ENCODE assay signal across 8 mouse cellular contexts in genomic region chr6:48396686-48397085, GRCm38 (mm10). TPM values are rescaled to one million over a fixed set of nuclear protein-coding genes. Genes with fewer than 3 reads are reported as not detected.
A peak's percentile ranks its signal among the peaks of the same experiment; 100 is the strongest.
DNase-seq lines count a peak whose midpoint lies in the region; ATAC-seq and TF ChIP-seq lines count a peak whose summit lies in the region.

No protein-coding gene starts in this region.

- TF ChIP-seq POLR2A in kidney, adult 2 months (IDR thresholded peaks at IDR 0.05; ENCODE audit: low read depth, low read length) = no peak

- no peaks in the 10 kb centered on the region for H3K9me3 ChIP-seq in kidney, embryonic 14.5 days (ENCODE audit: control insufficient read depth, low read length)
- no peaks in the 10 kb centered on the region for H3K9me3 ChIP-seq in embryonic facial prominence, embryonic 13.5 days
- no peaks in the 10 kb centered on the region for H3K9me3 ChIP-seq in hindbrain, embryonic 10.5 days
- H3K9me3 ChIP-seq in midbrain, embryonic 14.5 days (ENCODE audit: control insufficient read depth, low read length) = no peaks in the 10 kb centered on the region

- H3K9ac ChIP-seq in kidney, embryonic 14.5 days (ENCODE audit: low read depth, low read length) = peak overlapping the region; percentile 83; the same call in 1 of the 2 replicates
- H3K9ac ChIP-seq in embryonic facial prominence, embryonic 13.5 days = peak overlapping the region; percentile 92
- H3K9ac ChIP-seq in midbrain, embryonic 14.5 days (replicated peaks; ENCODE audit: low read length) = peak overlapping the region; percentile 82

- 83% methylated on average over 1 of the region's 1 CpGs for WGBS in kidney, embryonic 14.5 days
- WGBS in embryonic facial prominence, embryonic 13.5 days = 96% methylated on average over 1 of the region's 1 CpGs
- WGBS in hindbrain, embryonic 10.5 days = 93% methylated on average over 1 of the region's 1 CpGs
- 94% methylated on average over 1 of the region's 1 CpGs for WGBS in midbrain, embryonic 14.5 days
- WGBS in kidney, adult 2 months = 98% methylated on average over 1 of the region's 1 CpGs

- DNase-seq in kidney, adult 11 months = no peak
- DNase-seq in hindbrain, embryonic 10.5 days (ENCODE audit: low spot score) = no peak
- DNase-seq in midbrain, embryonic 14.5 days = no peak
- no peak for DNase-seq in embryo, embryonic 9.5 days (ENCODE audit: extremely low spot score)
- no peak for DNase-seq in testis, postnatal 14 days (ENCODE audit: low spot score)
- DNase-seq in kidney, adult 2 months = no peak

- peaks cover 10% of the 10 kb centered on the region for H3K4me1 ChIP-seq in kidney, embryonic 14.5 days (ENCODE audit: control insufficient read depth, insufficient read depth, low read length)
- peaks cover 22% of the 10 kb centered on the region for H3K4me1 ChIP-seq in embryonic facial prominence, embryonic 13.5 days
- H3K4me1 ChIP-seq in hindbrain, embryonic 10.5 days (replicated peaks) = peaks cover 25% of the 10 kb centered on the region
- peaks cover 21% of the 10 kb centered on the region for H3K4me1 ChIP-seq in midbrain, embryonic 14.5 days (ENCODE audit: control insufficient read depth, insufficient read depth, low read length)
- peaks cover 10% of the 10 kb centered on the region; the same call in 1 of the 2 replicates for H3K4me1 ChIP-seq in kidney, adult 2 months (ENCODE audit: control insufficient read depth, insufficient read depth, low read length)

- no peak for ATAC-seq in kidney, embryonic 14.5 days (ENCODE audit: low FRiP score, low TSS enrichment)
- ATAC-seq in embryonic facial prominence, embryonic 13.5 days (ENCODE audit: insufficient number of reproducible peaks, insufficient read depth, low FRiP score, low TSS enrichment, low read depth) = no peak
- no peak for ATAC-seq in midbrain, embryonic 14.5 days (ENCODE audit: low FRiP score, low TSS enrichment)

- H3K27ac ChIP-seq in kidney, embryonic 14.5 days (ENCODE audit: low read depth, low read length) = no peak overlapping the region
- no peak overlapping the region for H3K27ac ChIP-seq in embryonic facial prominence, embryonic 13.5 days
- no peak overlapping the region for H3K27ac ChIP-seq in hindbrain, embryonic 10.5 days
- no peak overlapping the region for H3K27ac ChIP-seq in midbrain, embryonic 14.5 days (replicated peaks; ENCODE audit: low read depth, low read length)
- H3K27ac ChIP-seq in kidney, adult 2 months (ENCODE audit: insufficient read depth, low read depth, low read length) = no peak overlapping the region

- no peaks in the 10 kb centered on the region for H3K27me3 ChIP-seq in kidney, embryonic 14.5 days (ENCODE audit: control insufficient read depth, insufficient read depth, low read length)
- H3K27me3 ChIP-seq in embryonic facial prominence, embryonic 13.5 days = no peaks in the 10 kb centered on the region
- H3K27me3 ChIP-seq in hindbrain, embryonic 10.5 days (ENCODE audit: insufficient read depth, poor library complexity, severe bottlenecking) = peaks cover 6% of the 10 kb centered on the region; the same call in 1 of the 2 replicates
- H3K27me3 ChIP-seq in midbrain, embryonic 14.5 days (ENCODE audit: control insufficient read depth, insufficient read depth, low read length) = no peaks in the 10 kb centered on the region
- H3K27me3 ChIP-seq in kidney, adult 2 months (replicated peaks; ENCODE audit: control insufficient read depth, insufficient read depth, low read length) = no peaks in the 10 kb centered on the region

- H3K4me2 ChIP-seq in kidney, embryonic 14.5 days (replicated peaks; ENCODE audit: low read depth, low read length) = peak overlapping the region; percentile 84
- peak overlapping the region; percentile 79 for H3K4me2 ChIP-seq in embryonic facial prominence, embryonic 13.5 days
- peak overlapping the region; percentile 86 for H3K4me2 ChIP-seq in midbrain, embryonic 14.5 days (ENCODE audit: low read length)

- peak overlapping the region; percentile 63; the same call in 1 of the 2 replicates for H3K4me3 ChIP-seq in kidney, embryonic 14.5 days (ENCODE audit: low read length)
- peak overlapping the region; percentile 84 for H3K4me3 ChIP-seq in embryonic facial prominence, embryonic 13.5 days
- H3K4me3 ChIP-seq in hindbrain, embryonic 10.5 days = peak overlapping the region; percentile 89
- H3K4me3 ChIP-seq in midbrain, embryonic 14.5 days (replicated peaks; ENCODE audit: low read depth, low read length) = peak overlapping the region; percentile 75
- H3K4me3 ChIP-seq in kidney, adult 2 months (ENCODE audit: insufficient read depth, low read depth, low read length) = no peak overlapping the region

- TF ChIP-seq CTCF in kidney, adult 2 months (conservative IDR thresholded peaks at IDR 0.05; ENCODE audit: insufficient read depth, insufficient read length, low read depth, low read length) = no peak

- no peaks in the 10 kb centered on the region; the same call in 1 of the 2 replicates for H3K36me3 ChIP-seq in kidney, embryonic 14.5 days (ENCODE audit: control insufficient read depth, insufficient read depth, low read length)
- no peaks in the 10 kb centered on the region for H3K36me3 ChIP-seq in embryonic facial prominence, embryonic 13.5 days
- no peaks in the 10 kb centered on the region for H3K36me3 ChIP-seq in hindbrain, embryonic 10.5 days
- H3K36me3 ChIP-seq in midbrain, embryonic 14.5 days (ENCODE audit: control insufficient read depth, insufficient read depth, low read length) = no peaks in the 10 kb centered on the region
- H3K36me3 ChIP-seq in kidney, adult 2 months (ENCODE audit: control insufficient read depth, insufficient read depth, low read length) = no peaks in the 10 kb centered on the region

RNA-seq across cellular contexts. Expression of gene Krba1, which starts 1.3 kb away (rescaled TPM):
- 16.0 and 23.4 TPM in 2 replicates for polyA plus RNA-seq in kidney, embryonic 14.5 days (2014; fragmentation: Nextera tagmentation; extraction: Ambion mirVana)
- polyA plus RNA-seq in embryonic facial prominence, embryonic 13.5 days (2015; fragmentation: Nextera tagmentation; extraction: Ambion mirVana) = 25.8 and 28.0 TPM in 2 replicates
- polyA plus RNA-seq in hindbrain, embryonic 10.5 days (2016; fragmentation: Nextera tagmentation; extraction: Ambion mirVana) = 27.7 and 28.1 TPM in 2 replicates
- polyA plus RNA-seq in midbrain, embryonic 14.5 days (2014; fragmentation: Nextera tagmentation; extraction: Ambion mirVana) = 28.0 and 30.3 TPM in 2 replicates
- polyA plus RNA-seq in kidney, adult 2 months (2012; rRNA removed) = 16.7 and 22.1 TPM in 2 replicates

RNA-seq across cellular contexts. Expression of gene Zfp467, which starts 48.9 kb away (rescaled TPM):
- polyA plus RNA-seq in kidney, embryonic 14.5 days (2014; fragmentation: Nextera tagmentation; extraction: Ambion mirVana) = 27.8 and 31.4 TPM in 2 replicates
- polyA plus RNA-seq in embryonic facial prominence, embryonic 13.5 days (2015; fragmentation: Nextera tagmentation; extraction: Ambion mirVana) = 30.2 and 31.6 TPM in 2 replicates
- polyA plus RNA-seq in hindbrain, embryonic 10.5 days (2016; fragmentation: Nextera tagmentation; extraction: Ambion mirVana) = 12.4 and 16.2 TPM in 2 replicates
- 31.1 and 38.8 TPM in 2 replicates for polyA plus RNA-seq in midbrain, embryonic 14.5 days (2014; fragmentation: Nextera tagmentation; extraction: Ambion mirVana)
- 67.0 and 80.0 TPM in 2 replicates for polyA plus RNA-seq in kidney, adult 2 months (2012; rRNA removed)

RNA-seq across cellular contexts. Expression of gene Sspo, which starts 51.3 kb away (rescaled TPM):
- polyA plus RNA-seq in kidney, embryonic 14.5 days (2014; fragmentation: Nextera tagmentation; extraction: Ambion mirVana) = 0.17 and 0.53 TPM in 2 replicates
- polyA plus RNA-seq in embryonic facial prominence, embryonic 13.5 days (2015; fragmentation: Nextera tagmentation; extraction: Ambion mirVana) = 0.25 and 0.46 TPM in 2 replicates
- 0.50 and 0.64 TPM in 2 replicates for polyA plus RNA-seq in hindbrain, embryonic 10.5 days (2016; fragmentation: Nextera tagmentation; extraction: Ambion mirVana)
- polyA plus RNA-seq in midbrain, embryonic 14.5 days (2014; fragmentation: Nextera tagmentation; extraction: Ambion mirVana) = 0.39 and 0.49 TPM in 2 replicates
- 1.5 and 1.9 TPM in 2 replicates for polyA plus RNA-seq in kidney, adult 2 months (2012; rRNA removed)
